Mouse (Mus musculus) lung, adult 2 months (tissue): ENCODE results near the gene Cenpt.

Source experiments
- CTCF ChIP-seq: fragments of 200-500 bp; IDR thresholded peaks from 2 replicates; pipeline ENCODE4 v1.5.1; 2011; ENCODE audit warnings: mild to moderate bottlenecking, low read length, control low read depth; ENCODE audit not compliant: insufficient read depth
- POLR2A ChIP-seq: fragments of 200-500 bp; IDR thresholded peaks from 2 replicates; pipeline ENCODE4 v1.6.1; 2011; ENCODE audit warnings: low read depth, mild to moderate bottlenecking, control low read depth, low read length, borderline replicate concordance; ENCODE audit errors: extremely low read depth

- TF ChIP-seq CTCF (no peak), POLR2A (no peak)
Measured at GRCm38 (mm10) chr8:105808480-105808879, 44.6 kb downstream of the Cenpt start.
